In genomic region chr1:191359478-191359877, GRCm38 (mm10) we compare ENCODE assay signal across 34 mouse cellular contexts.
"Had no signal": no experiment of that assay in that cellular context is flagged by ENCODE, and none has a peak within 500 bp of the region (broad histone marks: within the 10 kb centered on the region; RNA-seq: fewer than 3 reads in every experiment).

No protein-coding gene starts in this region.

- ATAC-seq: hindbrain, embryonic 16.5 days; hindbrain, postnatal 0 days; inflammation-experienced regulatory T-cells, adult 6 months; intestine, embryonic 15.5 days; intestine, embryonic 16.5 days; intestine, postnatal 0 days had no signal

- H3K4me2 ChIP-seq: heart, embryonic 11.5 days; heart, embryonic 12.5 days; heart, embryonic 13.5 days; heart, embryonic 15.5 days; hindbrain, embryonic 12.5 days; hindbrain, embryonic 13.5 days; hindbrain, embryonic 14.5 days; hindbrain, embryonic 15.5 days; intestine, embryonic 15.5 days; kidney, embryonic 15.5 days had no signal

- H3K9me3 ChIP-seq: heart, embryonic 10.5 days; heart, embryonic 12.5 days; heart, embryonic 13.5 days; heart, embryonic 15.5 days; hindbrain, embryonic 10.5 days; hindbrain, embryonic 12.5 days; hindbrain, embryonic 13.5 days; hindbrain, embryonic 15.5 days; intestine, embryonic 15.5 days; kidney, embryonic 15.5 days had no signal

- H3K27ac ChIP-seq: heart, embryonic 10.5 days; heart, embryonic 13.5 days; heart, embryonic 15.5 days; hindbrain, embryonic 10.5 days; hindbrain, embryonic 12.5 days; hindbrain, embryonic 13.5 days; hindbrain, embryonic 14.5 days; hindbrain, embryonic 15.5 days; hindbrain, postnatal 0 days; intestine, embryonic 15.5 days; kidney, embryonic 15.5 days; kidney, postnatal 0 days; layer of hippocampus, adult 2 months; left cerebral cortex, adult 2 months had no signal

- H3K9ac ChIP-seq: heart, embryonic 12.5 days; heart, embryonic 13.5 days; heart, embryonic 15.5 days; hindbrain, embryonic 12.5 days; hindbrain, embryonic 13.5 days; hindbrain, embryonic 14.5 days; hindbrain, embryonic 15.5 days; intestine, embryonic 15.5 days; kidney, embryonic 15.5 days had no signal

- DNase-seq: heart, postnatal 10 days; heart, postnatal 14 days; heart, postnatal 36 days; kidney, adult 11 months; kidney, adult 18-20 months; kidney, adult 8-10 months; kidney, adult 9 months; kidney, postnatal 10 days; kidney, postnatal 14 days; kidney, postnatal 25 days; kidney, postnatal 36 days; kidney, postnatal 4 days; layer of hippocampus, adult 9-11 months; layer of hippocampus, postnatal 36 days had no signal

- H3K27me3 ChIP-seq: heart, embryonic 12.5 days; heart, embryonic 13.5 days; heart, embryonic 15.5 days; hindbrain, embryonic 12.5 days; hindbrain, embryonic 13.5 days; hindbrain, embryonic 15.5 days; intestine, embryonic 15.5 days; kidney, embryonic 15.5 days had no signal

- H3K4me3 ChIP-seq: heart, embryonic 10.5 days; heart, embryonic 12.5 days; heart, embryonic 13.5 days; heart, embryonic 15.5 days; hindbrain, embryonic 10.5 days; hindbrain, embryonic 12.5 days; hindbrain, embryonic 13.5 days; hindbrain, embryonic 15.5 days; intestine, embryonic 15.5 days; kidney, embryonic 15.5 days; layer of hippocampus, adult 2 months; left cerebral cortex, adult 2 months had no signal

- H3K4me1 ChIP-seq: heart, embryonic 10.5 days; heart, embryonic 12.5 days; heart, embryonic 13.5 days; heart, embryonic 15.5 days; hindbrain, embryonic 10.5 days; hindbrain, embryonic 12.5 days; hindbrain, embryonic 13.5 days; hindbrain, embryonic 15.5 days; intestine, embryonic 15.5 days; kidney, embryonic 15.5 days had no signal
